Mouse (Mus musculus): ENCODE data around the gene Pard3b.

DNA sequence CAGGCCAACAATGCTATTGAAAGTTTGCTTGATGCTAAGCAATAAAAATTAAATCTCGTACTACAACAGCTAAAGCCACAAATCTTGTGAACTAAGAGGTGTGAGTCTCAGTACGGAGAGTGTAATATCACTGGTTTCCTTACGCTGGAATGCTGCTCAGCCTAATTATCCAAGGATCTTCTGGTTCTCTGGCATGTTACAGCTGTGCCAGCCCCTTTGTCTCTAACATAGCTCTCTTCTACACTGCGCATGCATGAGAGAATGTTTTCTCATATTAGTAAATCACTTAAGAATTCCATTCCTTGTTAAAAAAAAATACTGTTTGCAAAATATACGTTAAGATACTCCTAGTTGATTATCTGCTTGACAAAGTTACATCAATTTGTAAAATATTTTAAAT is 211.8 kb downstream of the Pard3b start:
- TF ChIP-seq CTCF (IDR thresholded peaks at IDR 0.05; ENCODE audit: insufficient read depth, low read depth, low read length) (no peak), POLR2A (IDR thresholded peaks at IDR 0.05; ENCODE audit: insufficient read depth, low read depth, low read length) (no peak)
